Mouse (Mus musculus): ENCODE measurements around the gene Lurap1. TPM values are rescaled to one million over a fixed set of nuclear protein-coding genes. Genes with fewer than 3 reads are reported as not detected.
A peak's percentile ranks its signal among the peaks of the same experiment; 100 is the strongest.

Lurap1 gene
- 0.18 and 0.27 TPM in 2 replicates for total RNA-seq (2014; rRNA removed)
- 0.12 and 0.87 TPM in 2 replicates for polyA plus RNA-seq (2012; rRNA removed)

GRCm38 (mm10) chr4:116151238-116151637, at the start of gene Lurap1:
TSS of gene Lurap1 (minus strand) at chr4:116151338.
- peak within 1 kb of the TSS; percentile 90 for H3K4me3 ChIP-seq (ENCODE audit: insufficient read depth, low read depth, low read length)
- no peak for TF ChIP-seq CTCF (IDR thresholded peaks at IDR 0.05; ENCODE audit: low read depth, low read length)
- TF ChIP-seq POLR2A (IDR thresholded peaks at IDR 0.05; ENCODE audit: extremely low read depth, insufficient read depth, low read length), result no peak
- WGBS, result 66% methylated on average over 6 of the region's 6 CpGs

GRCm38 (mm10) chr4:116198422-116198821, 47.3 kb upstream of the Lurap1 start:
- DNase-seq (ENCODE audit: extremely low read depth, low read depth, low spot score), result no peak
- H3K4me1 ChIP-seq (ENCODE audit: control insufficient read depth, insufficient read depth, low read length), result no peaks in the 10 kb centered on the region
- no peaks in the 10 kb centered on the region for H3K27me3 ChIP-seq (ENCODE audit: control insufficient read depth, insufficient read depth, low read length)
- TF ChIP-seq CTCF (IDR thresholded peaks at IDR 0.05; ENCODE audit: low read depth, low read length) (no peak), POLR2A (IDR thresholded peaks at IDR 0.05; ENCODE audit: extremely low read depth, insufficient read depth, low read length) (no peak)
- H3K79me2 ChIP-seq (ENCODE audit: control insufficient read depth, insufficient read depth, low read length), result no peaks in the 10 kb centered on the region
- H3K27ac ChIP-seq (replicated peaks; ENCODE audit: insufficient read depth, low read depth, low read length), result no peak overlapping the region
- H3K4me3 ChIP-seq (ENCODE audit: insufficient read depth, low read depth, low read length), result no peak overlapping the region
- no peaks in the 10 kb centered on the region for H3K36me3 ChIP-seq (ENCODE audit: control insufficient read depth, insufficient read depth, low read length)
- WGBS, result 81% methylated on average over 2 of the region's 2 CpGs
- no peak overlapping the region for H3K9ac ChIP-seq (ENCODE audit: low read depth, low read length)

More at GRCm38 (mm10) chr4:116151238-116151637, at the start of gene Lurap1:
- Histone ChIP-seq H3K9ac (ENCODE audit: low read depth, low read length) (peak within 1 kb of the TSS; percentile 93), H3K79me2 (ENCODE audit: control insufficient read depth, insufficient read depth, low read length) (no peaks in the 10 kb centered on the region), H3K27me3 (ENCODE audit: control insufficient read depth, insufficient read depth, low read length) (no peaks in the 10 kb centered on the region), H3K36me3 (ENCODE audit: control insufficient read depth, insufficient read depth, low read length) (peaks cover 4% of the 10 kb centered on the region; the same call in 1 of the 2 replicates), H3K4me1 (ENCODE audit: control insufficient read depth, insufficient read depth, low read length) (peaks cover 11% of the 10 kb centered on the region), H3K27ac (replicated peaks; ENCODE audit: insufficient read depth, low read depth, low read length) (peak within 1 kb of the TSS; percentile 75)
- no peak for DNase-seq (ENCODE audit: extremely low read depth, low read depth, low spot score)

GRCm38 (mm10) chr4:116193583-116194383, 42.6 kb upstream of the Lurap1 start:
- no peaks in the 10 kb centered on the region for H3K4me1 ChIP-seq (ENCODE audit: control insufficient read depth, insufficient read depth, low read length)
- H3K36me3 ChIP-seq (ENCODE audit: control insufficient read depth, insufficient read depth, low read length), result no peaks in the 10 kb centered on the region
- WGBS, result 61% methylated on average over 9 of the region's 9 CpGs
- no peak for DNase-seq (ENCODE audit: extremely low read depth, low read depth, low spot score)
- no peaks in the 10 kb centered on the region for H3K27me3 ChIP-seq (ENCODE audit: control insufficient read depth, insufficient read depth, low read length)
- no peak overlapping the region for H3K27ac ChIP-seq (replicated peaks; ENCODE audit: insufficient read depth, low read depth, low read length)
- no peak overlapping the region for H3K9ac ChIP-seq (ENCODE audit: low read depth, low read length)
- no peak overlapping the region for H3K4me3 ChIP-seq (ENCODE audit: insufficient read depth, low read depth, low read length)
- no peak for TF ChIP-seq CTCF (IDR thresholded peaks at IDR 0.05; ENCODE audit: low read depth, low read length)
- TF ChIP-seq POLR2A (IDR thresholded peaks at IDR 0.05; ENCODE audit: extremely low read depth, insufficient read depth, low read length), result no peak
- no peaks in the 10 kb centered on the region for H3K79me2 ChIP-seq (ENCODE audit: control insufficient read depth, insufficient read depth, low read length)

- no peak overlapping the region for H3K27ac ChIP-seq (replicated peaks; ENCODE audit: insufficient read depth, low read depth, low read length)
- 78% methylated on average over 4 of the region's 4 CpGs for WGBS
- DNase-seq (ENCODE audit: extremely low read depth, low read depth, low spot score), result no peak
- H3K79me2 ChIP-seq (ENCODE audit: control insufficient read depth, insufficient read depth, low read length), result no peaks in the 10 kb centered on the region
- H3K4me1 ChIP-seq (ENCODE audit: control insufficient read depth, insufficient read depth, low read length), result no peaks in the 10 kb centered on the region
- TF ChIP-seq CTCF (IDR thresholded peaks at IDR 0.05; ENCODE audit: low read depth, low read length), result no peak
- no peak for TF ChIP-seq POLR2A (IDR thresholded peaks at IDR 0.05; ENCODE audit: extremely low read depth, insufficient read depth, low read length)
- no peak overlapping the region for H3K9ac ChIP-seq (ENCODE audit: low read depth, low read length)
- H3K36me3 ChIP-seq (ENCODE audit: control insufficient read depth, insufficient read depth, low read length), result no peaks in the 10 kb centered on the region
- H3K4me3 ChIP-seq (ENCODE audit: insufficient read depth, low read depth, low read length), result no peak overlapping the region
- no peaks in the 10 kb centered on the region for H3K27me3 ChIP-seq (ENCODE audit: control insufficient read depth, insufficient read depth, low read length)
Observed at GRCm38 (mm10) chr4:116192286-116192835, 41.2 kb upstream of the Lurap1 start.

GRCm38 (mm10) chr4:116185083-116185482, 33.9 kb upstream of the Lurap1 start:
- Histone ChIP-seq H3K79me2 (ENCODE audit: control insufficient read depth, insufficient read depth, low read length) (no peaks in the 10 kb centered on the region), H3K9ac (ENCODE audit: low read depth, low read length) (no peak overlapping the region), H3K36me3 (ENCODE audit: control insufficient read depth, insufficient read depth, low read length) (no peaks in the 10 kb centered on the region), H3K27me3 (ENCODE audit: control insufficient read depth, insufficient read depth, low read length) (no peaks in the 10 kb centered on the region), H3K4me3 (ENCODE audit: insufficient read depth, low read depth, low read length) (no peak overlapping the region), H3K27ac (replicated peaks; ENCODE audit: insufficient read depth, low read depth, low read length) (no peak overlapping the region), H3K4me1 (ENCODE audit: control insufficient read depth, insufficient read depth, low read length) (no peaks in the 10 kb centered on the region)
- 88% methylated on average over 4 of the region's 4 CpGs for WGBS
- no peak for TF ChIP-seq CTCF (IDR thresholded peaks at IDR 0.05; ENCODE audit: low read depth, low read length)
- TF ChIP-seq POLR2A (IDR thresholded peaks at IDR 0.05; ENCODE audit: extremely low read depth, insufficient read depth, low read length), result no peak
- DNase-seq (ENCODE audit: extremely low read depth, low read depth, low spot score), result no peak

Data from liver, adult 2 months (tissue).